Mouse (Mus musculus) adrenal gland, postnatal 10 days (tissue): ENCODE measurements at regions not wholly inside any gene's neighbourhood (a gene's known extent, or its start where the extent isn't known, plus 50 kb on each side); places are given as distances from the start of the nearest gene placed in this dataset.
"Not testable (repeated sequence)": the region's sequence is repeated elsewhere in the genome, so short reads cannot be mapped to it uniquely, and the experiment has no call there.

ENCODE experiments used
- DNase-seq: peaks from one replicate; pipeline ENCODE4 v3.0.0; 2021; ENCODE audit warnings: mixed read lengths

DNA sequence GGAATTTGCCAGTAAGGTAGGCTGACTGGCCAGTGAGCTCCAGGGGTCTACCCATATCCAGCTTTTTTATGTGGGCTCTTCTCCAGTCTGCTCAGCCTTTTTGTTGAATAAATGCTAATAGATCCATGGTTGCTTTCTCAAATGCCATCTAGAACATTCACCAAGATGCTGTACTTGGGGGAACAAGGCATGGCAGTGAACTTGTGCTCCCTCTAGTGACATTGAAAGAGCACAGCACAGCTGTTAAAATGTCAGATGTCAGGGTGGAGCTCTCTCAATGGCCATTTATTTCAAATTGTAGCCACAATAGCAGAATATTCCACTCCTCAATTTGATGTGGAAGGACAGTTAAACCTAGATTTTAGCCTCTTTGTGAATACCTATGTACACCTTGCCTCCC is 86.3 kb downstream of the Kcnk1 start:
- peak; percentile 10 for DNase-seq

DNA sequence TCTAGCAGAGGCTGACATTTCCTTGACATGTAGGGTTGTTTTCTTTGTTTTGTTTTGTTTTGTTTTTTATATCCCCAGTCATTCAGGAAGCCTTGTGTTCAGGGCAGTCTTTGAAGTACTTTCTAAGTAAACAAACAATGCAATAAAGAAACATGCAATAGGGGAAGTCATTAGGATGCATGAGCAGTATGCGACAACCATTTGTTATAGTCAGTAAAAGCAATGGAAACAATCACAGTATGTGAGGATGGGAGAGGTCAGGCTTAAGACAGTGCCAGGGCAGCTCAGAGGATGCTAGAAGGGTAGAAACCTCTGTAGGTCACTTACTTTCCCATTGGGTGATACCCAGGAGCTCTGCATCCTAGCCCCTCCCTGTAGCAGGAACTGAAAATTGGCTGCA is 87.9 kb downstream of the Kcnk1 start:
- no peak for DNase-seq

DNA sequence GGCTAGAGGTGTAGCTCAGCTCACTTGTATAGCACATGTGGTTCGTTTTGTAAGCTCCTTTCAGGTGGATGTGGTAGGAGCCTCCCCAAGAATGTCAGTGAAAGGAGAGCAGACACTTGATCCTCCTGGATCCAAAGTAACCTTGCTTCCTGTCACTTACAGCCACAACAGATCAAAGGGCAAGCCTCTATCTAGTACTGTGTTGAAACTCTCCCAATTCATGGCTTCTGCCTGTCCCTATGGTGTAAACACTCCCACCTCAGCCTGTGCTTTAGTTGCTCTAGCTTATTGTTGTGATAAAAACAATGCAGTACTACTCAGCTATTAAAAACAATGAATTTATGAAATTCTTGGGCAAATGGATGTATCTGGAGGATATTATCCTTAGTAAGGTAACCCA is 95.8 kb downstream of the Kcnk1 start:
- DNase-seq, result no peak

DNA sequence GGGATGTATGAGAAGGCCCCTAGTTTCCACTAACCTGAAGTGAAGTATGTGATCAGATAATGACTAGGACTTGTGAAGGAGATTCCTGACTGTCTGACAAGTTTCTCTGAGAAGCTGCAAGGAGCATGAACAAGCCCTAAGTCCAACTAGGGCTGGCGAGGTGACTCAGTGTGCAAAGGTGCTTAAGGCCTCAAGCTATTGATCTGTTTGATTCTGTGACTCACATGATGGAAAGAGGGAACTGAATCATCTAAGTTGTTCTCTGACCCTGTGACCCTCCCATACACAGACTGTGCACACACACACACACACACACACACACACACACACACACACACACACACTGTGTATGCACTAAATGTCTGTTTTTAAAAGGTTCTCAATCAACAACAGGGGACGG is 99.0 kb downstream of the Kcnk1 start:
- no peak for DNase-seq

DNA sequence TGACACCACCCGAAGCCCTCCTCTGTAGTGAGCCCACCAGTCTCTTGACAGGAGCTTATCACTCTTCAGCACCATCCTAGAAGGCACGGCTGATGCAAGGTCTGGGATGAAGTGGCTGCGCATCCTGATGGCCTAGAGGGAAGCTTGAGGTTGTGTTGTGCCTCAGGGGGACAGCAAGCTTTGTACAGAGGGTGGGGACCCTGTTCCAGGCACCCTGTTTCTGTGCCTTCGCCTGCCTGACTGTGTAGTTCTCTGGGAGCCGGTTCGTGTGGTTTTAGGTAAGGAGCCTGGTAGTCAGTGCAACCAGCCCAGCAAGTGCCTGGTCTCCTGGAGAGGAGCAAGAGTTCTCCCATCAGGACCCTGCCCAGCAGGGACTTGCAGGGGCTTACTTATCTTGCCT is 101.1 kb downstream of the Kcnk1 start:
- DNase-seq, result no peak

DNA sequence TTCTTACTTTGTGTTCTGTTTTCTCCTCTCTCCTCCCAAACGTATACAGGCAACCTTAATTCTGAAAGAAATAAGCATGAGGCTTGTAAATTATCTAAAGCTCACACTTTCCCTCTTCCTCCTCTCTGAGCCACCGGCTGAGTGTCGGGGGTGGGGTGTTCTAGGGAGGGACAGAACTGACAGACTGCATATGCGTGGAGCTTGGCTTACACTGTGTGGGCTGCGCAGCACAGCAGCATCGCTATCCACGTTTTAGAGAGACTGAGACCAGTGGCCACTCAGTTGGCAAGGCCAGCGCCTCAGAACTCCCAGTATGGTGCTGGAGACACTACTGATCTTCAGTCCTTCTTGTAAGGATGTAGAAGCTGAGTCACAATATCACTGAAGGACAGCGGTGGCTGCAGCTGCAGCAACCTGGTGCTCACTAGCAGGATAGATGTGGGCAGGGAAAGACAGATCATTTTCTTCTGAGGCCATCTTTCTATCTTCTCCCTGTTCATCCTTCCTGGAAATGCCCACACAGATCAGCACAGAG is 101.7 kb downstream of the Kcnk1 start:
- DNase-seq, result no peak

DNA sequence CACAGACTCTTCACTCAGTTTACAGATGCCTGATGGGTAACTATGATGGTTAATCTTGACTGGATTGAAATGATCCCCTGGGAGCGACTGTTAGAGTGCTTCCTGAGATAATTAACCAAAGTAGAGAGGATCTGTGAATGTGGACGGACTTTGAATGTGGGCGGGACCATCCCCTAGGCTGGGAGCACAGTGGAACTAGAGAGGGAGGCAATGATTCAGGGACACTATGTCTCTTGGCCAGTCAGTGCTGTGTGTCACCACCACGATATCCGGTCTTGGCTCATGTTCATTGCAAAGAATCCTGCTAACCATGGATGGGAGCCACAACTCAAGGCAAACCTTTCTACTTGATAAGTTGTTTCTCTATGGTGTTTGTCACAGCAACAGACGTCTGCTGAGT is 103.9 kb downstream of the Kcnk1 start:
- DNase-seq, result no peak

DNA sequence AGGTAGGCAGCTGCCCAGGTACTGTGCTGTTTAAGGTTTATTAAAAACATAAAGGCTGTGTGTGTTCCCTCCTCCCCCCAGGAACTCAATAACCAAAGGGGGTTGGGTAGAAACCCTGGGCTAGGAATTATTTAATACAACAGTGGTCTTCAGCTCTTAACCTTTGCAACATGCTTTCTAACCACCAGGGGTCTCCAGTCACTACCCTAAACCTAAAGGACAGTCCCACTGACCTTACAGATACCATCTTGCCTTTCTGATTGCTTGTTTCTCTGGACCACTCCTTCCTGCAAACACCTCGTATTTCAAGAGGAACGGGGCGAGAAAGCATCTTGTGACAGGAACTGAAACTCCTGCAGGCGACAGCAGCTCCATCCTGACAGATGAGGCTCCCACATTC is 104.9 kb downstream of the Kcnk1 start:
- DNase-seq, result no peak

DNA sequence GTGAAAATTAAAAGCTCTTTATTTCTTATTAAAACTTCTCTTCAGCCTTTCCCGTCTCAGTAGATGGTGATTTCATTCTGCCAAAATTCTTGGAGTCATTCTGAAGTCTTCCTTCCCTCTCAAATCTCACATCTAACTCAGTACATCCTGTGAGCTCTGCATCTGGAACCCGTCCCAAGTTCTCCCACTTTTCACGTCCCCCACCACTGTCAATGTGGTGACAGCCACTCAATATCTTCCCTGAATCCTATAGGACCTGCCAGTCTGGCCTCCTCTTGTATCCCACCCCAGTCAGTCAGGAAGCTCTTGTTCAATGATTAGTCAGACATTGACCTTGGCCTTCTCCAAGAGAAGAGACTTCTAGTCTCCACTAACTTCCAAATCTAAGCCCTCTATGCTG is 110.1 kb downstream of the Kcnk1 start:
- no peak for DNase-seq

DNA sequence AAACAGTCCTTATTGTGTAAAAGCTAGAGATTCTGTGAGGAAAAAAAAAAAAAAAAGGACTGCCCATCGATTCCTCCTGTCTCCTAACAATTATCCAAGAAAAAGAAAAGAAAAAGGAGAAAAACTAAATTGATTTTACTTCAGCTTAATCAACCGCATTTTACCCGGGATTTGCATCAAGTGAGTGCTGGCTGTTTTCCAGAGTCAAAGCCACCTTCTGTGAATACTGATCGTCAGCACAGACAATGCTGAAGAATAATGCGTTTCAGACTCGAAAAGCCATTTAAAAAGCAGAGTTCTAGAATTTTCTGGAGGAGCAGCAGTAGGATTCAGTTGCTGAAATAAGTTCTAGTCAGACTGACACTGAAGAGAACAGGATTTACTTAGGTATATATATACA is 131.1 kb downstream of the Kcnk1 start:
- no peak for DNase-seq

DNA sequence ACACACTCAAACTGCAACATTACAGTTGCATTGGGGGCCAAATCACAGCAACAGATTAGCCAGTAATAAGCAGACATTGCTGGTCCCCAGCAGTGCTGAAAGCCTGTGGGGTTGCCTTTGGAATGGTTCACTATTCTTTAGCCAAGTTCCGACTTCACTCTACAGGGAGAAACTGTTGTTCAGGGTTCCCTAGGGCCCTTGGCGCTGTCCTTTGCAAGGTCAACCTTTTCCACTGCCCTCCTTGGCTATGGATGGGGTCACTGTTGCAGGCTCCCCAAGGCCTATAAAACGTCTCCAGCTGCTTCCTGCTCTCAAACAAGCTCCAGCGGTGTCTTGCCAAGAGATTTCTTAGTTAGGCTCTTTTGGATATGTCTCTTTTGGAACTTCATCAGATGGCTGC is 137.1 kb downstream of the Kcnk1 start:
- peak; percentile 59 for DNase-seq

DNA sequence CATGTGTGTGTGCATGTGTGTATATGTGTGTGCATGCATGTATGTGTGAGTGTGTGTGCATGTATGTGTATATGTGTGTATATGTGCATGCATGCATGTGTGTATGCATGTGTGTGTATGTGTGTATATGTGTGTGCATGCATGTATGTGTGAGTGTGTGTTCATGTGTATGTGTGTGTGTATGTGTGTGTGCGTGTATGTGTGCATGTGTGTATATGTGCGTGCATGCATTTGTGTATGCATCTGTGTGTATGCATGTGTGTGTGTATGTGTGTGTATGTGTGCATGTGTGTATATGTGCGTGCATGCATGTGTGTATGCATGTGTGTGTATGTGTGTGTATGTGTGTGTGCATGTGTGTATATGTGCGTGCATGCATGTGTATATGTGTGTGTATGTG is 137.9 kb downstream of the Kcnk1 start:
- DNase-seq, result not testable (repeated sequence)

DNA sequence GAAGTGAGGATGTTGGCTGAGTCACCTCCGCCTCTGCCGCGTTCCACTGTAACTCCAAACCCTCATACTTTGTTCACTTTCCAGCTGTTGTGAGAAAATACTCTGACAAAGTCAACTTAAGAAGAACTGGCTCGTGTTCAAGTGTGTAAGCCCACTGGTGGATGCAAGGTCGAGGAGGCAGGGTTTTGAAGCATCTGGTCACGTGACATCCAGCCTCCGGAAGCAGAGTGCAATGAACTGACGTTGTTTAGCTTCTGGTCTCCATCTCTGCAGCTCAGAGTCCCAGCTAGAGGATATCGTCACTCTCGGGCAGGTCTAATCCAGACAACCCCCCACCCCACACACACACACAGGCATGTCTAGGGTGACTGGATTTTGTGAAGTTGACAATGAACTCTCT is 140.1 kb downstream of the Kcnk1 start:
- DNase-seq, result no peak

DNA sequence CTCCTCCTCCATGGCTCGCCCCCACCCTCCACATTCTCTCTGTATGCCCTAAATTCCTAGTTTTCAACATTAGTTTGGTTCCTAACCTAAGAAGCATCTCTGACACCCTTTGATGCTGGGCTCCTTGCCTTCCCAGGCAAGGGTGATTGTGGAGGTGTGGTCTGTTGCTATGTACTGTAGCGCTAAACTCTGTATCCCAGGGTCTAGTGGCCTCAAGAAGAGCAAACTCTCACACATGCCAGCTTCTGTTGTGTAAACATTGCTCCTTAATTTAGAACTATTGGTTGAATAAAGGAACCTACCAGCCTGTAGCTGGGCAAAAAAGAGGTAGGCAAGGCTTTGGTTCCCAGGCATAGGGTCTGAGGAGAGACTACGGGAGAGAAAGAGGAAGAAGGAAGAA is 140.6 kb downstream of the Kcnk1 start:
- DNase-seq, result no peak

DNA sequence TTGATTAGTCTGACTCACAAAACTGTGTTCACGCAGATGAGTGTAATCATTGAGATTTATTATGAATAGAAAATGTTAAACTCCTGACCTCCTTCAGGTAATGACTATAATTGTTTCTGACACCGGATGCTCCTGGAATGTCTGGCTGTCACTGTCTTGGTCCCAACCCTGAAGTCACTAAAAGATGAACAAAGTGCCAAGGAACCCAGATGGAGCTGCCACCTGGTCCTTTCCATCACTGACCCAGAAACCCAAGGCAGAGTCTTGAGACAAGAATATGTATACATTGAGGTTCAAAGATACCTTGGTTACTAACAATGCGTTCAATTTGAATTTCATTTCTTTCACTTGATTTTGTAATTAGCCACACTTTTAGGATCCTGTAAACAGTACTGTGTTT is 142.0 kb downstream of the Kcnk1 start:
- no peak for DNase-seq

DNA sequence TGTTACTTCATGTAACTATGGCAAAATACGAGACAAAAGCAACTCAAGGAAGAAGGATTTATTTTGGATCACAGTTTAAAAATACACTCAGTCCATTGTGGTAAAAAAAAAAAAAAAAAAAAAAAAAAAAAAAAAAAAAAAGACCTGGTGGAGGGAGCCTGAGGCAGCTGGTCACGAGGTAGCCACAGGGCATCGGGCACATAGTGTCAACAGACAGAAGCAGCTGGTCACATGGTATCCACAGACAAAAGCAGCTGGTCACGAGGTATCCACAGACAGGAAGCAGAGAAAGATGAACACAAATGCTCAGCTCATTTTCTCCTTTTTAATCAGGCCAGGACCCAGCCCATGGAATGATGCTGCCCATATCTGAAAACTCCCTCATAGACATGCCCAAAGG is 142.5 kb downstream of the Kcnk1 start:
- no peak for DNase-seq

DNA sequence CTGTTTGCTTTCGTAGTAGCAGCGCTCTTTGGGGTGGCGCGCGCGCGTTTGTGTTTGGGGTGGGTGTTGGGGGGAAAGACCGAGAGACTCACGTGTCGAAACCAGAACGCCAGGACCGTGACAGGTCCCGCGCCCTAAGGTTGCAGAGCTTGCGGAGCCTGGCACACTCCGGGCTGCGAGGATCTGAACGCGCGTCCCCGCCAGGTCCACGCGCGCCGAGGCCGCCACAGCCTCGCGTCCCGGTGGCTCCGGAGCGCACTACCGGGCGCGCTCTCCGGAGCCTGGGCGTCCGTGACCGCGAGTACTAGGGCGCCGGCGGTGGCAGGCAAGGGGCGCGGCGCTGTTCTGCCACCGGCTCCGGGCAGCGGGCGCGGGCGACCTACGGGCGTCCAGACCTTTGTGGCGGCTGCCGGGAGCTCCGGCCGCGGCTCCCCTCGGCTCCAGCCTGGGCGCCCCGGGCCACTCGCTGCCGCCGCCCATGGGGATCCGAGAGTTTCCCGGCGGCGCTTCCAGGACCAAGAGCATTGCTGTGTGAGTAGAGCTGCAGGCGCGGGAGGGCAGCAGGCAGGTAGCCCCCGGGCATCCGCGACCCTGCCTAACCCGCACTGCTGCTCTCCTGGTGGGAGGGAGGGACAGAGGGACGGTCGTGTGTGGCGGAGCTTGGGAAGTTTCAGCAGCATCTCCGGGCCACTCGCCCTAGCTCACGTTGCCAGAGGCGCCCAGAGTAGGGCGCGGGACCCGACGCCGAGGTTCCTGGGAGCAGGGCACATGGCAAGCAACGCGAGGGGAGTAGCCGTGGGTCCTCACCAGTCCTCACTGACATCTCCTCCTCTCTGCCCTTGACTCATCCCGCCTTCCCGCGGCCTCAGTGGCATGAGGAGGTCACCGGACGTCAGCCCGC is 143.9 kb downstream of the Kcnk1 start:
- DNase-seq, result peak; percentile 46

DNA sequence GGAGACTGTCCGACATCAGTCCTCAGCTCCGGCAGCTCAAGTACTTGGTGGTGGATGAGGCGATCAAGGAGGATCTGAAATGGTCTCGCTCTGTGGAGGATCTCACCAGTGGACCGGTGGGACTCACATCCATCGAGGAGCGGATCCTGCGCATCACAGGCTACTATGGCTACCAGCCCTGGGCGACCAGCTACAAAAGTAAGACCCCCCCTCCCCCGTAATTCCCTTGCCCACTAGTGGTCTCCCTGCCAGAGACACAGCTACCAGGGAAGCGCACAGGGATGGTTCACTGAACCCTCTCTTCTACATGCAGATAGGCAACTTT is 144.5 kb downstream of the Kcnk1 start:
- no peak for DNase-seq

DNA sequence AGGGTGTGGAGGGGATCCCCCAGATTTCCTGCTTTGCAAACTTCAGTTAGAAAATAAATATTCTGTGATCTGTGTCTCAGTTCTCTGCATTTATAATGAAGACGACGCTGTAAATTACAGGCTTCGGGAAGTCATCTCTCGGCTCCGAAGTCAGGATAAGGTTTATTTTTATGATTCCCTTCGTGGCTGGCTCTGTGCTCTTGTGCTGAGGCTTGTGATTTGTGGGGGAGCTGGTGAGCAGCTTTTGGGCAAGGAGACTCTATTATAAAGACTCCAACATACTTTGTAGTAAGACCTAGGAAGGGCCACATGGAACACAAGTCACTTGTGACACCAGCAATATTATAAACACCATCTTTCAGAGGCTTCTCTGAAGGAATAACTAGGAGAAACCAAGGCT is 146.0 kb downstream of the Kcnk1 start:
- no peak for DNase-seq

DNA sequence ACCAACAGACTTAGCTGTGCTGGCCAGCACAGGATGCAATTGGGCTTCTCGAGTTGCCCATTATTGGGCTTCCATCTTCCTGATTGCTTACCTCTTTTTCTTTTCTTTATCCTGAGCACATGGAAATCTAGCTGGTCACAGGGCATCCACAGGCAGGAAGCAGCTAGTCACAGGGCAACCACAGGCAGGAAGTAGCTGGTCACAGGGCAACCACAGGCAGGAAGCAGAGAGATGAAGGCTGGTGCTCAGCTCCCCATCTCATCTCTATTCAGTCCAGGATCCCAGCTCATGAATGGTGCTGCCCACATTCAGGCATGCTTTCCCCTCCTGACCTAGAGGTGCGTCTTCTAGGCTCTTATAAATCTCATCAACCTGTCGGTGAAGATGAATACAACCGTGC is 146.8 kb upstream of the Slc35f3 start:
- DNase-seq, result no peak

DNA sequence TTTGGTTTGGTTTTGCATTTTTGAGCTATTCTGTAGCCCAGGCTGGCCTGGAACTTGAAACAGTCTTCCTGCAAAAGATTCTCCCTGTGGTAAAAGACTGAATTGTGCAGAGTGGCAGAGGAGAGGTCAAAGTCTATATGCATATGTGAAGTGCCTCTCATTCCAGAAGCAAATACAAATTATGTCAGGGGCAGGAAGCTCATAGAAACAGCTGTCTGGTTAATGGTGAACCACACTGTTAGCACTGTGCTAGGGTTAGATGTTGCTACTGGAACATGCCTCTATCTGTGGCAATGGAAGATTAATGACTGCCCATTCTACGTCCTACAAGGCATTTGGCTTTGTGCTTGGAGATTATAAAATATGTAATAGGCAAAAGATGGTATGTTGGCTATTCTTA is 144.4 kb upstream of the Slc35f3 start:
- no peak for DNase-seq

DNA sequence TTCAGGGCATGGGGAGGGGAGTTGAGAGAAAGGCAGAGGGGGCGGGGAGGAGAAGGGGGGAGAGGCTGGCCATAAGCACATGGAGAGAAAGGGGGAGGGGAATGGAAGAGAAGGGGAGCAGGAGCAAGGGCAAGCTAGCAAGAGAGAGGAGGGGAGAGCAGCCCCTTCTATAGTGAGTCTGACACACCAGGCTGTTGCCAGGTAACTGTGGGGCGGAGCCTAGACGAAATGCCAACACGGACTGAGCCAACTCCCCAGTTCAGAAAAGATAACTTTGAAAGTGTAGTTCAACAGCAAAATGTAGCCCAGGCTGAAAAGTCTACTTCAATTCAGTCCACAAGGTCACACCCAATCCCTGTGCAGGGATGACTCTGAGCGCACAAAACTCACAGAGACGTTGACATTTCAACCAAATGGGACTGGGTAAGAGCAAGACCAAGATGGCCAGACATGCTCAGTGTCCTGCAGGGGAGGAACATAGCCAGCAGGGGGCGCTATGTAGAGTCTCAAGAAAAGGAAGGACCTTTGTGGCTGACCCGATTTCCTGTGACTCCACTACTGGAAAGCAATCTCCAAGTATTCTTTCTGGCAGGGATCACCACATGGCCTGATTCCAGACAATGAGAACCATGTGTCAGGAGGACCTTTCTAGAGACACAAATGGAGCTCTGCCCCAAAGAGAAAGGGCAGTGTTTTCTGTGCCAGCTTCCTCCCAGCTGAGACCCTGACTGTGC is 140.7 kb upstream of the Slc35f3 start:
- peak; percentile 48 for DNase-seq

DNA sequence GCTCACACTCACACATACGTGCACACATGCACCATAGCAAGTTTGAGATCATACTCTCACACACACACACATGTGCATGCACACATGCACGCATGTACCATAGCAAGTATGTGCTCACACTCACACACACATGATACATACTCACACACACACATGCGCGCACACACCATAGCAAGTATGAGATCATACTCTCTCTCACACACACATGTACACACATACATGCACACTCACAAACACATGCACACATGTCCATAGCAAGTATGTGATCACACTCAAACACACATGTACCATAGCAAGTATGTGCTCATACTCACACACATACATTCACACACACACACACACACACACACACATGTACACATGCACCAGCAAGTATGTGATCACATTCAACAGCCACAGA is 138.9 kb upstream of the Slc35f3 start:
- no peak for DNase-seq
